Mouse (Mus musculus) olfactory bulb, adult 2 months (tissue): ENCODE results near the gene Ascc1. TPM values are rescaled to one million over a fixed set of nuclear protein-coding genes. Genes with fewer than 3 reads are reported as not detected.
A peak's percentile ranks its signal among the peaks of the same experiment; 100 is the strongest.
"Not testable (repeated sequence)": the region's sequence is repeated elsewhere in the genome, so short reads cannot be mapped to it uniquely, and the experiment has no call there.

Source experiments
- H3K27ac ChIP-seq: fragments of 200-500 bp; 2 replicates; pipeline ENCODE4 v1.5.1; 2012; ENCODE audit warnings: low read depth, low read length; ENCODE audit not compliant: insufficient read depth
- H3K4me1 ChIP-seq: fragments of 200-500 bp; 2 replicates; pipeline ENCODE4 v1.6.1; 2012; ENCODE audit warnings: low read length; ENCODE audit not compliant: control insufficient read depth, insufficient read depth
- H3K4me3 ChIP-seq: fragments of 200-500 bp; 2 replicates; pipeline ENCODE4 v1.5.1; 2012; ENCODE audit warnings: mild to moderate bottlenecking, low read depth, low read length, moderate library complexity; ENCODE audit not compliant: insufficient read depth
- CTCF ChIP-seq: fragments of 200-500 bp; IDR thresholded peaks from 2 replicates; pipeline ENCODE4 v1.5.1; 2012; ENCODE audit warnings: low read depth, mild to moderate bottlenecking, low read length, moderate library complexity; ENCODE audit not compliant: insufficient read depth
- POLR2A ChIP-seq: fragments of 200-500 bp; IDR thresholded peaks from 2 replicates; pipeline ENCODE4 v1.6.1; 2012; ENCODE audit warnings: mild to moderate bottlenecking, low read depth, low read length, moderate library complexity; ENCODE audit not compliant: insufficient read depth
- WGBS: fragments of 180-500 bp; shearing (Covaris S2); methylation state at CpG from one replicate; pipeline ENCODE4 v1.1.7; 2018; 5-methylcytosine and 5-hydroxymethylcytosine counted together
- polyA plus RNA-seq: library from polyadenylated mRNA; stranded (reverse); fragments of >200 nt; gene quantifications from 2 replicates; pipeline ENCODE4 v1.2.4, GENCODE M21; 2012; ENCODE audit warnings: low replicate concordance; ENCODE audit not compliant: missing spikeins, insufficient read depth, insufficient read length

Ascc1 gene
- polyA plus RNA-seq, 1 experiment, result not detected

- TF ChIP-seq POLR2A, result no peak
- no peak for TF ChIP-seq CTCF
- 76% methylated on average over 5 of the region's 5 CpGs for WGBS
- no peak overlapping the region for H3K4me3 ChIP-seq
- no peak overlapping the region for H3K27ac ChIP-seq
- peaks cover 7% of the 10 kb centered on the region; the same call in 1 of the 2 replicates for H3K4me1 ChIP-seq
Observed at GRCm38 (mm10) chr10:60138680-60139079, 136.1 kb downstream of the Ascc1 start.

- no peaks in the 10 kb centered on the region for H3K4me1 ChIP-seq
- H3K27ac ChIP-seq, result no peak overlapping the region
- TF ChIP-seq POLR2A, result no peak
- no peak for TF ChIP-seq CTCF
- H3K4me3 ChIP-seq, result no peak overlapping the region
- 91% methylated on average over 4 of the region's 4 CpGs for WGBS
Observed at GRCm38 (mm10) chr10:60140751-60141150, 138.1 kb downstream of the Ascc1 start.

GRCm38 (mm10) chr10:60141656-60142160, 139.1 kb downstream of the Ascc1 start:
- no peak for TF ChIP-seq CTCF
- TF ChIP-seq POLR2A, result no peak
- 89% methylated on average over 3 of the region's 3 CpGs for WGBS
- H3K4me3 ChIP-seq, result no peak overlapping the region
- H3K4me1 ChIP-seq, result no peaks in the 10 kb centered on the region
- no peak overlapping the region for H3K27ac ChIP-seq

- H3K27ac ChIP-seq, H3K4me3 ChIP-seq, H3K4me1 ChIP-seq: not testable (repeated sequence)
- 77% methylated on average over 10 of the region's 10 CpGs for WGBS
Observed at GRCm38 (mm10) chr10:60147510-60148047, 145.0 kb downstream of the Ascc1 start.

- Histone ChIP-seq H3K27ac (no peak overlapping the region), H3K4me1 (no peaks in the 10 kb centered on the region), H3K4me3 (no peak overlapping the region)
- WGBS, result 2% methylated on average over 5 of the region's 5 CpGs
- no peak for TF ChIP-seq POLR2A
- TF ChIP-seq CTCF, result peak; percentile 68
Observed at GRCm38 (mm10) chr10:60148087-60148486, 145.5 kb downstream of the Ascc1 start.

Other genes starting within 250 kb of the Ascc1 start
- not detected in 2 replicates for gene Dnajb12, start 123.2 kb upstream of the Ascc1 start, polyA plus RNA-seq
- gene Ddit4, start 51.0 kb upstream of the Ascc1 start, polyA plus RNA-seq, result 264 TPM in 1 of 2 replicates, not detected in the other
- gene Anapc16, start 330 bp downstream of the Ascc1 start, polyA plus RNA-seq, result not detected in 2 replicates
- gene Spock2, start 103.4 kb downstream of the Ascc1 start, polyA plus RNA-seq, result 129 and 224 TPM in 2 replicates
- gene Chst3, start 216.5 kb downstream of the Ascc1 start, polyA plus RNA-seq, result not detected in 2 replicates